20 mouse cellular contexts compared by ENCODE assay signal in genomic region chr10:125832764-125833163, GRCm38 (mm10).
DNase-seq lines count a peak whose midpoint lies in the region; ATAC-seq and TF ChIP-seq lines count a peak whose summit lies in the region.
"Had no signal": no experiment of that assay in that cellular context is flagged by ENCODE, and none has a peak within 500 bp of the region (broad histone marks: within the 10 kb centered on the region; RNA-seq: fewer than 3 reads in every experiment).

No protein-coding gene starts in this region.

- H3K9ac ChIP-seq in forebrain, embryonic 15.5 days (replicated peaks), result no peak overlapping the region
- no peak overlapping the region for H3K9ac ChIP-seq in forebrain, embryonic 12.5 days
- no peak overlapping the region for H3K9ac ChIP-seq in hindbrain, postnatal 0 days (replicated peaks; ENCODE audit: low read length)
- no peak overlapping the region for H3K9ac ChIP-seq in hindbrain, embryonic 14.5 days
- H3K9ac ChIP-seq: heart, embryonic 15.5 days; hindbrain, embryonic 13.5 days had no signal

- WGBS in forebrain, embryonic 15.5 days, result 43% methylated on average over 7 of the region's 7 CpGs
- WGBS in forebrain, embryonic 12.5 days, result 61% methylated on average over 7 of the region's 7 CpGs
- WGBS in hindbrain, postnatal 0 days, result 51% methylated on average over 7 of the region's 7 CpGs
- WGBS in hindbrain, embryonic 14.5 days, result 60% methylated on average over 7 of the region's 7 CpGs

- H3K27me3 ChIP-seq in forebrain, embryonic 15.5 days, result 0 out of 2 replicates have a peak, but pooled peaks cover 6% of the 10 kb centered on the region
- H3K27me3 ChIP-seq in forebrain, embryonic 12.5 days, result peaks cover 5% of the 10 kb centered on the region
- H3K27me3 ChIP-seq in hindbrain, postnatal 0 days (ENCODE audit: insufficient read depth, low read length), result no peaks in the 10 kb centered on the region
- no peaks in the 10 kb centered on the region for H3K27me3 ChIP-seq in hindbrain, embryonic 14.5 days (ENCODE audit: control insufficient read depth, insufficient read depth, low read length)
- H3K27me3 ChIP-seq: CH12.LX; heart, embryonic 15.5 days; hindbrain, embryonic 13.5 days; Patski had no signal

- no peak overlapping the region for H3K4me3 ChIP-seq in forebrain, embryonic 15.5 days
- H3K4me3 ChIP-seq in forebrain, embryonic 12.5 days (replicated peaks), result no peak overlapping the region
- H3K4me3 ChIP-seq in hindbrain, postnatal 0 days (ENCODE audit: low read length), result no peak overlapping the region
- H3K4me3 ChIP-seq in hindbrain, embryonic 14.5 days (replicated peaks; ENCODE audit: low read length), result no peak overlapping the region
- H3K4me3 ChIP-seq: gastrocnemius, adult 2 months; heart, embryonic 10.5 days; heart, embryonic 15.5 days; hindbrain, embryonic 13.5 days had no signal

- DNase-seq in hindbrain, postnatal 0 days (ENCODE audit: low spot score), result peak; percentile 15
- DNase-seq in hindbrain, embryonic 14.5 days (ENCODE audit: low spot score), result no peak
- DNase-seq in gonadal fat pad, adult 2 months (ENCODE audit: low read depth), result peak; percentile 84
- DNase-seq in layer of hippocampus, postnatal 25 days (ENCODE audit: extremely low spot score in 1 of 2, low spot score in 1 of 2), result no peak
- DNase-seq: adrenal gland, postnatal 14 days; cerebellum, adult 18-20 months; cerebellum, postnatal 10 days; gastrocnemius, adult 2 months; gastrocnemius, postnatal 25 days; heart, adult 18-20 months; heart, postnatal 14 days; kidney, adult 2 months had no signal

- TF ChIP-seq CTCF in hindbrain, postnatal 0 days (IDR thresholded peaks at IDR 0.05; ENCODE audit: low read depth), result no peak

- no peak overlapping the region for H3K4me2 ChIP-seq in forebrain, embryonic 15.5 days (replicated peaks)
- H3K4me2 ChIP-seq in forebrain, embryonic 12.5 days, result no peak overlapping the region
- H3K4me2 ChIP-seq in hindbrain, postnatal 0 days (ENCODE audit: low read depth, low read length), result no peak overlapping the region
- H3K4me2 ChIP-seq in hindbrain, embryonic 14.5 days (replicated peaks), result no peak overlapping the region
- H3K4me2 ChIP-seq: heart, embryonic 15.5 days; hindbrain, embryonic 13.5 days had no signal

- H3K4me1 ChIP-seq in forebrain, embryonic 15.5 days, result no peaks in the 10 kb centered on the region
- no peaks in the 10 kb centered on the region for H3K4me1 ChIP-seq in forebrain, embryonic 12.5 days
- H3K4me1 ChIP-seq in hindbrain, postnatal 0 days (ENCODE audit: insufficient read depth, low read length), result no peaks in the 10 kb centered on the region
- H3K4me1 ChIP-seq in hindbrain, embryonic 14.5 days (replicated peaks; ENCODE audit: control insufficient read depth, insufficient read depth, low read length), result no peaks in the 10 kb centered on the region
- H3K4me1 ChIP-seq: heart, embryonic 10.5 days; heart, embryonic 15.5 days had no signal

- no peak overlapping the region for H3K27ac ChIP-seq in forebrain, embryonic 15.5 days (replicated peaks)
- H3K27ac ChIP-seq in forebrain, embryonic 12.5 days, result no peak overlapping the region
- no peak overlapping the region for H3K27ac ChIP-seq in hindbrain, postnatal 0 days
- no peak overlapping the region for H3K27ac ChIP-seq in hindbrain, embryonic 14.5 days
- H3K27ac ChIP-seq: gastrocnemius, adult 2 months; heart, embryonic 10.5 days; heart, embryonic 15.5 days; hindbrain, embryonic 13.5 days had no signal

- H3K36me3 ChIP-seq in forebrain, embryonic 15.5 days, result no peaks in the 10 kb centered on the region
- H3K36me3 ChIP-seq in forebrain, embryonic 12.5 days (replicated peaks), result no peaks in the 10 kb centered on the region
- no peaks in the 10 kb centered on the region for H3K36me3 ChIP-seq in hindbrain, postnatal 0 days (ENCODE audit: insufficient read depth, low read length)
- H3K36me3 ChIP-seq in hindbrain, embryonic 14.5 days (replicated peaks; ENCODE audit: control insufficient read depth, insufficient read depth), result no peaks in the 10 kb centered on the region
- H3K36me3 ChIP-seq: heart, embryonic 10.5 days; heart, embryonic 15.5 days; hindbrain, embryonic 13.5 days had no signal

- ATAC-seq in forebrain, embryonic 15.5 days (replicated peaks), result 0 out of 2 replicates have a peak, but pooled peaks have one; percentile 26
- ATAC-seq in forebrain, embryonic 12.5 days (ENCODE audit: low FRiP score), result no peak
- ATAC-seq in hindbrain, postnatal 0 days, result no peak
- no peak for ATAC-seq in hindbrain, embryonic 14.5 days (ENCODE audit: low FRiP score)
- ATAC-seq: activated CD4-positive, CD25-positive, alpha-beta regulatory T cell, adult 4 months; Patski had no signal

- no peaks in the 10 kb centered on the region for H3K9me3 ChIP-seq in forebrain, embryonic 15.5 days
- H3K9me3 ChIP-seq in forebrain, embryonic 12.5 days, result no peaks in the 10 kb centered on the region
- no peaks in the 10 kb centered on the region for H3K9me3 ChIP-seq in hindbrain, postnatal 0 days (ENCODE audit: low read length)
- no peaks in the 10 kb centered on the region for H3K9me3 ChIP-seq in hindbrain, embryonic 14.5 days (ENCODE audit: control insufficient read depth, low read length)
- H3K9me3 ChIP-seq: heart, embryonic 10.5 days; heart, embryonic 15.5 days; hindbrain, embryonic 13.5 days had no signal

Comparison
In these comparisons a context has a peak if more than half of its experiments do, and no peak if none do; other contexts are left out.
1. DNase-seq: peak in hindbrain, postnatal 0 days (single experiment) and gonadal fat pad, adult 2 months (single experiment); none in hindbrain, embryonic 14.5 days (single experiment) and layer of hippocampus, postnatal 25 days (0 of 2).